Mouse (Mus musculus): Measurements from ENCODE around the gene Lrch3.
"Not testable (repeated sequence)": the region's sequence is repeated elsewhere in the genome, so short reads cannot be mapped to it uniquely, and the experiment has no call there.

The Lrch3 gene

GRCm38 (mm10) chr16:32915292-32916068 lies 1.6 kb downstream of the Lrch3 start:
- no peak for DNase-seq

- DNase-seq = not testable (repeated sequence)
Measured at GRCm38 (mm10) chr16:32926629-32927028, 12.7 kb downstream of the Lrch3 start.

GRCm38 (mm10) chr16:32927044-32927443 lies 13.1 kb downstream of the Lrch3 start:
- DNase-seq = no peak

- DNase-seq = no peak
Measured at GRCm38 (mm10) chr16:32929918-32930317, 16.0 kb downstream of the Lrch3 start.

- DNase-seq = peak; percentile 18 to 27
Measured at GRCm38 (mm10) chr16:32934470-32934869, 20.6 kb downstream of the Lrch3 start.

- no peak for DNase-seq
Measured at GRCm38 (mm10) chr16:32935088-32935487, 21.2 kb downstream of the Lrch3 start.

GRCm38 (mm10) chr16:32937358-32937757 lies 23.5 kb downstream of the Lrch3 start:
- no peak for DNase-seq

- DNase-seq = peak in 1 of 2 experiments; percentile 26
Measured at GRCm38 (mm10) chr16:32939301-32939700, 25.4 kb downstream of the Lrch3 start.

GRCm38 (mm10) chr16:32939716-32940115 lies 25.8 kb downstream of the Lrch3 start:
- not testable (repeated sequence) for DNase-seq

- not testable (repeated sequence) for DNase-seq
Measured at GRCm38 (mm10) chr16:32941226-32941625, 27.3 kb downstream of the Lrch3 start.

- DNase-seq = no peak
Measured at GRCm38 (mm10) chr16:32942694-32943093, 28.8 kb downstream of the Lrch3 start.

GRCm38 (mm10) chr16:32945379-32945778 lies 31.5 kb downstream of the Lrch3 start:
- no peak for DNase-seq

- DNase-seq = no peak
Measured at GRCm38 (mm10) chr16:32948016-32948415, 34.1 kb downstream of the Lrch3 start.

GRCm38 (mm10) chr16:32948656-32949055 lies 34.8 kb downstream of the Lrch3 start:
- no peak for DNase-seq

GRCm38 (mm10) chr16:32949281-32949680 lies 35.4 kb downstream of the Lrch3 start:
- no peak for DNase-seq

- peak in 1 of 2 experiments; percentile 16 for DNase-seq
Measured at GRCm38 (mm10) chr16:32951074-32951473, 37.2 kb downstream of the Lrch3 start.

GRCm38 (mm10) chr16:32953806-32954205 lies 39.9 kb downstream of the Lrch3 start:
- no peak for DNase-seq

- DNase-seq = no peak
Measured at GRCm38 (mm10) chr16:32954304-32954703, 40.4 kb downstream of the Lrch3 start.

GRCm38 (mm10) chr16:32956889-32957288 lies 43.0 kb downstream of the Lrch3 start:
- DNase-seq = no peak

- DNase-seq = peak in 1 of 2 experiments; percentile 8
Measured at GRCm38 (mm10) chr16:32972535-32972934, 58.6 kb downstream of the Lrch3 start.

GRCm38 (mm10) chr16:32973047-32973446 lies 59.1 kb downstream of the Lrch3 start:
- DNase-seq = no peak

GRCm38 (mm10) chr16:32980227-32980626 lies 66.3 kb downstream of the Lrch3 start:
- no peak for DNase-seq

- DNase-seq = no peak
Measured at GRCm38 (mm10) chr16:32981405-32981804, 67.5 kb downstream of the Lrch3 start.

GRCm38 (mm10) chr16:32984631-32985030 lies 70.7 kb downstream of the Lrch3 start:
- no peak for DNase-seq

- DNase-seq = no peak
Measured at GRCm38 (mm10) chr16:32992158-32992557, 78.3 kb downstream of the Lrch3 start.

All from kidney, adult 8-10 months (tissue).